Mouse (Mus musculus) MEL (cell line): ENCODE data around the gene Uaca. TPM values are rescaled to one million over a fixed set of nuclear protein-coding genes. Genes with fewer than 3 reads are reported as not detected.

Source experiments
- DNase-seq: peaks from one replicate; pipeline ENCODE4 v3.0.0; 2011; ENCODE audit warnings: low read depth, low spot score
- H3K27ac ChIP-seq: 2 replicates; pipeline ENCODE4 v1.5.1; 2012; ENCODE audit warnings: low read depth, mild to moderate bottlenecking, control low read depth, low read length, moderate library complexity; ENCODE audit not compliant: control insufficient read depth
- H3K27me3 ChIP-seq, 2 experiments: fragments of 150-350 bp in 1 of 2; sonication (generic) in 1 of 2; 2 replicates each; pipeline ENCODE4 v1.6.1; 2012; ENCODE audit warnings: low read length in 2 of 2, mild to moderate bottlenecking in 2 of 2, improper control_type of control experiment in 1 of 2, moderate library complexity in 1 of 2; ENCODE audit not compliant: insufficient read depth in 2 of 2, control insufficient read depth in 1 of 2
- H3K36me3 ChIP-seq, 2 experiments: 2 replicates each; pipeline ENCODE4 v1.6.1; 2012 to 2014; ENCODE audit warnings: low read length in 2 of 2, improper control_type of control experiment in 1 of 2, inconsistent platforms in 1 of 2, mild to moderate bottlenecking in 1 of 2; ENCODE audit not compliant: insufficient read depth in 2 of 2, control insufficient read depth in 1 of 2
- H3K4me1 ChIP-seq, 2 experiments: fragments of 150-350 bp in 1 of 2; sonication (generic) in 1 of 2; 2 replicates each; pipeline ENCODE4 v1.6.1; 2012; ENCODE audit warnings: low read length in 2 of 2, improper control_type of control experiment in 1 of 2, mild to moderate bottlenecking in 1 of 2; ENCODE audit not compliant: insufficient read depth in 2 of 2, control insufficient read depth in 1 of 2
- H3K4me3 ChIP-seq, 2 experiments: fragments of 150-350 bp in 1 of 2; sonication (generic) in 1 of 2; 2 replicates each; pipeline ENCODE4 v1.5.1; 2012; ENCODE audit warnings: low read depth in 2 of 2, low read length in 2 of 2, mild to moderate bottlenecking in 2 of 2, moderate library complexity in 2 of 2, control low read depth in 1 of 2, improper control_type of control experiment in 1 of 2; ENCODE audit not compliant: control insufficient read depth in 1 of 2, insufficient read depth in 1 of 2
- H3K79me2 ChIP-seq: 2 replicates; pipeline ENCODE4 v1.6.1; 2012; ENCODE audit warnings: mild to moderate bottlenecking, low read length, moderate library complexity; ENCODE audit not compliant: control insufficient read depth, poor library complexity, insufficient read depth
- H3K9ac ChIP-seq: 2 replicates; pipeline ENCODE4 v1.6.1; 2012; ENCODE audit warnings: low read depth, mild to moderate bottlenecking, control low read depth, low read length, moderate library complexity; ENCODE audit not compliant: control insufficient read depth, poor library complexity, severe bottlenecking
- H3K9me3 ChIP-seq: fragments of 150-350 bp; sonication (generic); replicated peaks from 2 replicates; pipeline ENCODE4 v1.6.1; 2012; ENCODE audit warnings: mild to moderate bottlenecking, low read length, improper control_type of control experiment, moderate library complexity; ENCODE audit not compliant: insufficient read depth
- BHLHE40 ChIP-seq: IDR thresholded peaks from 2 replicates; pipeline ENCODE4 v1.6.1; 2012; ENCODE audit warnings: low read depth, mild to moderate bottlenecking, inconsistent platforms, low read length, improper control_type of control experiment, borderline replicate concordance
- CHD1 ChIP-seq: IDR thresholded peaks from 2 replicates; pipeline ENCODE4 v1.6.1; 2012; ENCODE audit warnings: low read depth, mild to moderate bottlenecking, inconsistent platforms, low read length, improper control_type of control experiment
- CHD2 ChIP-seq: IDR thresholded peaks from 2 replicates; pipeline ENCODE4 v1.6.1; 2011; ENCODE audit warnings: low read length, improper control_type of control experiment
- CTCF ChIP-seq, 3 experiments: IDR thresholded peaks in 2 of 3; conservative IDR thresholded peaks in 1 of 3; 2 replicates each; pipeline ENCODE4 v1.5.1; 2011 to 2012; ENCODE audit warnings: low read length in 3 of 3, low read depth in 2 of 3, mild to moderate bottlenecking in 2 of 3, improper control_type of control experiment in 1 of 3, inconsistent platforms in 1 of 3, mixed read lengths in 1 of 3, moderate library complexity in 1 of 3; ENCODE audit not compliant: control insufficient read depth in 1 of 3, insufficient read depth in 1 of 3, poor library complexity in 1 of 3, severe bottlenecking in 1 of 3
- E2F4 ChIP-seq: IDR thresholded peaks from 2 replicates; pipeline ENCODE4 v1.6.1; 2011; ENCODE audit warnings: low read depth, low read length, improper control_type of control experiment, borderline replicate concordance
- EP300 ChIP-seq, 2 experiments: IDR thresholded peaks; 2 replicates each; pipeline ENCODE4 v1.6.1; 2011; ENCODE audit warnings: improper control_type of control experiment in 2 of 2, low read length in 2 of 2, low read depth in 1 of 2, mild to moderate bottlenecking in 1 of 2
- ETS1 ChIP-seq: IDR thresholded peaks from 2 replicates; pipeline ENCODE4 v1.6.1; 2012; ENCODE audit warnings: low read depth, mild to moderate bottlenecking, inconsistent platforms, low read length, improper control_type of control experiment, moderate library complexity
- GABPA ChIP-seq: IDR thresholded peaks from 2 replicates; pipeline ENCODE4 v1.6.1; 2012; ENCODE audit warnings: low read depth, mild to moderate bottlenecking, inconsistent platforms, low read length, improper control_type of control experiment, moderate library complexity
- KAT2A ChIP-seq: conservative IDR thresholded peaks from 2 replicates; pipeline ENCODE4 v1.6.1; 2012; ENCODE audit warnings: low read depth, low read length, improper control_type of control experiment, inconsistent platforms
- MAFK ChIP-seq: IDR thresholded peaks from 2 replicates; pipeline ENCODE4 v1.6.1; 2011; ENCODE audit warnings: low read depth, mild to moderate bottlenecking, low read length, improper control_type of control experiment, borderline replicate concordance
- MXI1 ChIP-seq: IDR thresholded peaks from 2 replicates; pipeline ENCODE4 v1.6.1; 2011; ENCODE audit warnings: mild to moderate bottlenecking, low read depth, low read length, improper control_type of control experiment
- MYB ChIP-seq: IDR thresholded peaks from 2 replicates; pipeline ENCODE4 v1.6.1; 2011; ENCODE audit warnings: mild to moderate bottlenecking, low read depth, low read length, improper control_type of control experiment
- MYC ChIP-seq: IDR thresholded peaks from 2 replicates; pipeline ENCODE4 v1.6.1; 2011; ENCODE audit warnings: low read depth, mild to moderate bottlenecking, low read length, improper control_type of control experiment, moderate library complexity
- POLR2A ChIP-seq, 2 experiments: IDR thresholded peaks; 2 replicates each; pipeline ENCODE4 v1.6.1; 2011 to 2012; ENCODE audit warnings: low read length in 2 of 2, mild to moderate bottlenecking in 2 of 2, control low read depth in 1 of 2, improper control_type of control experiment in 1 of 2, low read depth in 1 of 2, moderate library complexity in 1 of 2; ENCODE audit not compliant: control insufficient read depth in 1 of 2, insufficient read depth in 1 of 2, poor library complexity in 1 of 2
- POLR2AphosphoS5 ChIP-seq: IDR thresholded peaks from 2 replicates; pipeline ENCODE4 v1.6.1; 2012; ENCODE audit warnings: low read depth, borderline replicate concordance, mild to moderate bottlenecking, inconsistent platforms, low read length, moderate library complexity, mixed read lengths
- RCOR1 ChIP-seq: IDR thresholded peaks from 2 replicates; pipeline ENCODE4 v1.6.1; 2012; ENCODE audit warnings: low read depth, mild to moderate bottlenecking, inconsistent platforms, low read length, improper control_type of control experiment
- TAL1 ChIP-seq: IDR thresholded peaks from 2 replicates; pipeline ENCODE4 v1.6.1; 2012; ENCODE audit warnings: mild to moderate bottlenecking, inconsistent platforms, low read length, moderate library complexity, mixed read lengths
- TCF12 ChIP-seq: IDR thresholded peaks from 2 replicates; pipeline ENCODE4 v1.6.1; 2014; ENCODE audit warnings: low read depth, mild to moderate bottlenecking, inconsistent platforms, low read length, improper control_type of control experiment, moderate library complexity
- UBTF ChIP-seq: IDR thresholded peaks from 2 replicates; pipeline ENCODE4 v1.6.1; 2012; ENCODE audit warnings: low read depth, mild to moderate bottlenecking, inconsistent platforms, low read length, improper control_type of control experiment, moderate library complexity, borderline replicate concordance; ENCODE audit not compliant: insufficient read depth
- USF1 ChIP-seq: IDR thresholded peaks from 2 replicates; pipeline ENCODE4 v1.6.1; 2014; ENCODE audit warnings: low read depth, mild to moderate bottlenecking, inconsistent platforms, low read length, improper control_type of control experiment, moderate library complexity
- USF2 ChIP-seq, 2 experiments: IDR thresholded peaks; 2 replicates each; pipeline ENCODE4 v1.6.1; 2011 to 2012; ENCODE audit warnings: improper control_type of control experiment in 2 of 2, low read length in 2 of 2, borderline replicate concordance in 1 of 2, inconsistent platforms in 1 of 2, low read depth in 1 of 2, mild to moderate bottlenecking in 1 of 2; ENCODE audit not compliant: insufficient read depth in 1 of 2
- ZC3H11A ChIP-seq: IDR thresholded peaks from 2 replicates; pipeline ENCODE4 v1.6.1; 2012; ENCODE audit warnings: low read depth, mild to moderate bottlenecking, inconsistent platforms, low read length, improper control_type of control experiment
- polyA plus RNA-seq, 2 experiments: library from polyadenylated mRNA; stranded (reverse) in 1 of 2; unstranded in 1 of 2; fragments of >175 nt in 1 of 2; fragments of >200 nt in 1 of 2; gene quantifications; 2 replicates each; pipeline versions ENCODE4 v1.2.1 to v1.2.4; 2012; ENCODE audit warnings: low replicate concordance in 2 of 2, low read depth in 1 of 2; ENCODE audit not compliant: insufficient read length in 2 of 2, insufficient read depth in 1 of 2, missing spikeins in 1 of 2
- total RNA-seq: library from RNA; depleted of rRNA; stranded (reverse); fragments of 300-350 nt; gene quantifications from 2 replicates; pipeline ENCODE4 v1.2.3, GENCODE M21; 2012

Uaca gene
- total and polyA plus RNA-seq, 3 experiments: 10.9 to 11.4 TPM; not detected in 1

- no peak for DNase-seq
- H3K4me3 ChIP-seq: no peak overlapping the region
- no peaks in the 10 kb centered on the region for H3K79me2 ChIP-seq
- H3K9me3 ChIP-seq: no peaks in the 10 kb centered on the region
- H3K36me3 ChIP-seq: no peaks in the 10 kb centered on the region
- H3K9ac ChIP-seq: no peak overlapping the region
- no peaks in the 10 kb centered on the region for H3K4me1 ChIP-seq
- no peak overlapping the region for H3K27ac ChIP-seq
- no peak for TF ChIP-seq USF1
- no peak for TF ChIP-seq UBTF
- no peak for TF ChIP-seq TCF12
- no peak for TF ChIP-seq ETS1
- TF ChIP-seq MXI1: no peak
- no peak for TF ChIP-seq E2F4
- H3K27me3 ChIP-seq: 0 out of 4 replicates have a peak, but pooled peaks cover 0 to 1% of the 10 kb centered on the region in 2 experiments
Measured at GRCm38 (mm10) chr9:60861030-60861429, 66.7 kb downstream of the Uaca start.

- TF ChIP-seq GABPA (no peak), TAL1 (no peak), BHLHE40 (no peak), CTCF (IDR thresholded peaks at IDR 0.05 in 2 of 3, conservative IDR thresholded peaks at IDR 0.05 in 1 of 3; ENCODE audit: control insufficient read depth in 1 of 3, insufficient read depth in 1 of 3, low read depth in 2 of 3, low read length in 3 of 3, poor library complexity in 1 of 3, severe bottlenecking in 1 of 3) (no peak), MAFK (no peak), POLR2AphosphoS5 (no peak), CHD1 (no peak), ZC3H11A (no peak), MYB (no peak), EP300 (IDR thresholded peaks at IDR 0.05; ENCODE audit: low read depth in 1 of 2, low read length in 2 of 2) (no peak), POLR2A (IDR thresholded peaks at IDR 0.05; ENCODE audit: control insufficient read depth in 1 of 2, insufficient read depth in 1 of 2, low read depth in 1 of 2, low read length in 2 of 2, poor library complexity in 1 of 2) (no peak), TCF12 (no peak), KAT2A (no peak), CHD2 (no peak), USF2 (IDR thresholded peaks at IDR 0.05; ENCODE audit: borderline replicate concordance in 1 of 2, insufficient read depth in 1 of 2, low read depth in 1 of 2, low read length in 2 of 2) (no peak), MYC (no peak), RCOR1 (no peak)
- TF ChIP-seq, all 39 proteins: peak for 0
- no peak overlapping the region for H3K27ac ChIP-seq
- no peak overlapping the region for H3K4me3 ChIP-seq
- no peak overlapping the region for H3K9ac ChIP-seq
- DNase-seq: no peak
- H3K36me3 ChIP-seq: no peaks in the 10 kb centered on the region; a peak in 1 of 4 replicates
- no peaks in the 10 kb centered on the region for H3K27me3 ChIP-seq
- H3K79me2 ChIP-seq: no peaks in the 10 kb centered on the region
- no peaks in the 10 kb centered on the region for H3K9me3 ChIP-seq
- H3K4me1 ChIP-seq: no peaks in the 10 kb centered on the region
Measured at GRCm38 (mm10) chr9:60864664-60865063, 70.3 kb downstream of the Uaca start.
